Mouse (Mus musculus): ENCODE results near the gene Trim27.
A peak's percentile ranks its signal among the peaks of the same experiment; 100 is the strongest.

Gene Trim27

DNA sequence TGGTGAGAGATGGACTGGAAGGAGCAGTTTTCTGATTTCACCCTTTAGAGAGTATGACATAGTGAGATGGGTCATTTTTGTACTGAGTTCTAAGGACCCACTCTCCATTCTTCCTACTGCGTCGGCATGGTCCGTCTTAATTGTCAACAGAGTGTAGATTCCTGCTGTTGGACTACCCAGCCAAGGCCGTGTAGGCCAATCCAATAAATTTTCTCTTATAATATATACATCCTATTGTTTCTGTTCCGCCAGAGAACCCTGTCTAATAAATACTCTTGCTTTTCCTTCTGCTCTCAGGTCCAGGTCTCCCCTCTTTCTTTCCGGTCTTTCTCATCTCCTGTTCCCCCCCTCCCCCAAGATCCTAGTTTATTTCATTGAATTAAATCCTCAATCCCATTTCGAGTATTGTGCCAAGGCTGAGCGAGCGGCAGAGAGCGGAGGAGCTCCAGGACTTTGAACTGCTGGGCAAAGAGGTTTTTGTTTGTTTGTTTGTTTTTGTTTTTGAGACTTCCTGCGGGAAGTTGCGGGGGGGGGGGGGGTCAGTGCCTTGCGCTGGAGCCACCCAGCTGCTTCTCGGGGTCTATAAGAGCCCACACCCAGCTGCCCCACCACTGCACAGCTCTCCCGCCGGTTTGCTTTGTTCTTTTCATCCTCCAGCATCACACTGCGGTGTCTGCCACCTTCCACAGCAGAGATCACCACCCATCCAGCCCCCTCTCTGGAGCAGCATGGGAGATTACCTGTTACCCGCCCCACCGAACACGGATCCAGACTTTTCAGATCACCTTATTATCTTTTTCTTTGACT, 42.6 kb downstream of the Trim27 start:
- DNase-seq = no peak

- peak; percentile 89 for DNase-seq
Observed at GRCm38 (mm10) chr13:21222463-21223022, 43.3 kb downstream of the Trim27 start.

- no peak for DNase-seq
Observed at GRCm38 (mm10) chr13:21223242-21223655, 44.0 kb downstream of the Trim27 start.

- DNase-seq = no peak
Observed at GRCm38 (mm10) chr13:21224376-21224775, 45.1 kb downstream of the Trim27 start.

DNA sequence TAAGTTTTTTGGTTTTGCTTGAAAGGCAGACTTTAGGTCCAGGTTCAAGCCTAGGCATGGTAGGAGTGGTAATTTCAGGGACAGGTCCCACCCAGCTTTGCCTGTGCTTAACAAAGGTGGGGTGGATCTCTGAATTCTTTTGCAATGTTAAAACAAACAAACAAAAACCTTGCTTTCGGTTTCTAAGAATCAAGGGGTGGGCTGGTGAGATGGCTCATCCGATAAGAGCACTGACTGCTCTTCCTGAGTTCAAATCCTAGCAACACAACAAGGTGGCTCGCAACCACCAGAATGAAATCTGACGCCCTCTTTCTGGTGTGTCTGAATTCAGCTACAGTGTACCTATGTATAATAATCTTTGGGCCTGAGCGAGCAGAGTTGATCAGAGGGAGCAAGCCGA, 46.0 kb downstream of the Trim27 start:
- DNase-seq = no peak

DNA sequence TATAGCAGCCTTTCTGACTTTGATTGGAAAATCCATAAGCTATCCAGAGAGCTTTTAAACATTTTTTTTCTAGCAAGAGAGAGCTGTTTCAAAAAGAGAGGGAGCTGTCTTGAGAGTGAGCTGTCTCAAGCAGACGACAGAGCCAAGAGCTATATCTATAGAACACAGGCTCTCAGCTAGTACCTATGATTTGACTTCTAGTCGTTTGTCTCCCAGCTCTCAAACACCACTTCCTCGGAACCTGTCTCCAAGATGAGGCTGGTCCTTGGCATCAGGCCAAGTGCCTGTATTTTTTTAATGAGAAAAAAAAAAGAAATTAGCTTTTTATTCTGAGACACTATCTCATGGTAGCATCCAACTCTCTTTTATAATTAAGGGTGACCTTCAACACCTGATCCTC, 46.8 kb downstream of the Trim27 start:
- no peak for DNase-seq

DNA sequence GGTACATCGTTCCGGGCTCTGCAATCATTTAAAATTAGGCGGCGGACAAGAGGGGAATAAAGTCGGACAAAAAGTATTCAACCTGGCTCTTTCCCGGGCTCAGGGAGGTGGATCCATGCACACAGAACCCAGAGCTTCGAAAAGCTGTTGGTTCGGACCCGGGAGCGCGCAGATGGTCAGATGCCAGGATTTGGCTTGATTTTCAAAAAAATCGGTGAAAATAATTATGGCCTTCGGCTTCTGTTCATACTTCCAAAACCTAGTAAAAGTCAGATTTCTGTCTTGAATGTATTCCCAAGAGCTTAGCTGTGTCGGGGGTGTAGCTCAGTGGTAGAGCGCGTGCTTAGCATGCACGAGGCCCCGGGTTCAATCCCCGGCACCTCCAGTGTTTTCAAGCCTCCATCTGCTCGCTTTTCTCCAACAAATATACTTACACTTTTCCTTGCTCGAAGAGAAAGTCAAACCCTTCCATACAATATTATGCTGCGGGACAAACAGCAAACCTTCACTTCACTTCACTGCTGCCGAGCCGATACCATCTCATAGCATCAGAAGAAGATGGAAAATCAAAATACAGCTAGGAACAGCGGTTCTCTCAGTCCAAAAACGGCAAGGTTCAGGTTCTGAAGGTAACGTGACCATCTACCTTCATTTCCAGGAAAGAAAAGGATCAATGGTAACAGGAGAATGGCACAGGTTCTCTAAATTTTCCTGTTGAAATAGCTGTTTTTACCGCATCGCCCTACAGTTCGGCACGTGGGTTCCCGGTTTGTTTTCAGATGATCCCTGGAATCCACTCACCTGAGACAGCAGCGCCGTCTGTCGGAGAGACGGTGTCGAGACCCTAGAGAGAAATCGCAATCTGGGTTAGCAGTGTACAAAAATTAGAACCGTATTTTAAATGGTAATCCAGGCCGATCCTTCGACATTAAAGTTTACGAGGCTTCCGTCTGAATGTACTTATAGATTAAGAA, 54.8 kb downstream of the Trim27 start:
- peak; percentile 87 for DNase-seq

DNA sequence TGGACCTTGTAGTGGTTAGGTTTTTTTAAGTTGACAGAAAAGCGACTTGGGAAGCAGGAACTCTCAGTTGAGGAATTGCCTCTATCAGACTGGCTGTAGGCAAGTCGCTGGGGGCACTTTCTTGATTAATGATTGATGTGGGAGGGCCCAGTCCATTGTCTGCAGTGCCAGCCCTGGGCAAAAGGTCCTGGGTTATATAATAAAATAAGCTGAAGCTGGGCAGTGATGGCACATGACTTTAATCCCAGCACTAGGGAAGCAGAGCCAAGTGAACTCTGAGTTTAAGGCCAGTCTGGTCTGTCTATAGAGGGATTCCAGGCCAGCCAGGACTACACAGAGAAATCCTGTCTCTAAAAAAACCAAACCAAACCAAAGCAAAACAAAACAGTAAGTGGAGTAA, 57.5 kb downstream of the Trim27 start:
- no peak for DNase-seq

DNA sequence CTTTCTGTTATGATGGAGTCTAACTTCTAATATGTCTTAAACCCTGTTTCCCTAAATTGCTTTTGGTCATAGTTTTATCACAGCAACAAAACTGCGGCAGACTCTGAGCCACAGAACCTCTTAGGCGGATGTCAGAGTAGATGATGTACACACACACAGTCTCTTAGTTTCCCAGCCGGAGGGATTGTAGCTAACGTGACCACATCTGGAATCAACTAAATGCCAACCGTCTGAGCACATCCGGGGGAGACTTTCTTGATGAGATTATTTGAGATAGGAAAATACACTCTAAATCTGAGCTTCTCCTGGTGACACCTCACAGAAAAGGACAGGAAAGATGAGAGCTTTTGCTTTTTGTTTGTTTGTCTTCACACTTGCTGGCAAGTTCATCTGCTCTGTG, 57.9 kb downstream of the Trim27 start:
- DNase-seq = no peak

DNA sequence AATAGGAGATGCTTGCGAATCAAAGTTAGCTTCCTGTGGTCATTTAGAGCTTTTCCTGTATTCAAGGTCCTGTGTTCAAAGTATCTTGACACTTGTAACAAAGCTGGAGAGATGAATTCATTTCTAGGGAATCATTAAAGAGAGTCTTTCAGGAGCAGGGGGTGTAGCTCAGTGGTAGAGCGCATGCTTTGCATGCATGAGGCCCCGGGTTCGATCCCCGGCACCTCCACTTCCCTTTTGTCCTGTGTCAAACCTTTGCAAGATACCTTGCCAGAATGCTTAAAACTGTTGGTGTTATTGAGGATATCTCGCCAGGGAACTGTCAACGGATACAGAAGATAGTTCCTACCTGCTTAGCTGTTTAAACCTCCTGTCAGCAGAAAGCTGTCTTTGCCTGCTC, 61.5 kb downstream of the Trim27 start:
- peak; percentile 18 for DNase-seq

DNA sequence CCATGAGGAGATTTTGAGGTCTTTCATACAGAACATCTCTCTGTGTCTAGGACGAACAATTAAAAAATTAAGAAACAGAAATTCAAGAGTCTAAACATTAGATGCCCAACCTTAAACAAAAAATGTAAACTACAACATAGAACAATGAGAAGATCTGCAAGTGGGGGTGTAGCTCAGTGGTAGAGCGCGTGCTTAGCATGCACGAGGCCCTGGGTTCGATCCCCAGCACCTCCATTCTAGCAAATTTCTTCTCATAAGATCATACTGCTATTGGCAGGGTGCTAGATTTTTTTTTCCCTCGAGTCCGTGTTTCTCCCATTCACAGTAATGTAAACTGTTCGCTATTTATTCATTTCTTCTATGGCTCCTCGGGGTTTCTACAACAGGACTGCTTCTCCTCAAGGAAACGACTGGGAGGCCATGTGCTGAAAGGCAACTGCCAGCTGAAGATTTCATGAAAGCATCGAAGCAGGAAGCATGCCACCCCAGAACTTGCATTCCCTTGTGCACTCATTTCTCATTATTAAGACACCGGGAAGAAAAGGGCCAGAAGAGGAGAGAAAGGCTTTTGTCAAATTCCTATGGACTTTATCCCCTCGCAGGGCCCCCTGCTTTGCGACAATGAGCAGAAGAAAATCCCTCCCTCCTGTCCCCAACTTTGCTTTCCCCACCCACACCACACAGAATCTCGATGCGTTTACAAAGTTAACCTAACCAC, 63.3 kb downstream of the Trim27 start:
- DNase-seq = peak; percentile 39

GRCm38 (mm10) chr13:21243196-21243595, 64.0 kb downstream of the Trim27 start:
- DNase-seq = no peak

- no peak for DNase-seq
Observed at GRCm38 (mm10) chr13:21244089-21244488, 64.8 kb downstream of the Trim27 start.

All from thymus, postnatal 14 days (tissue).